Mouse (Mus musculus) macrophage (primary cell): ENCODE measurements around the gene Pip5k1c. TPM values are rescaled to one million over a fixed set of nuclear protein-coding genes. Genes with fewer than 3 reads are reported as not detected.

Experiments used
- H3K27ac ChIP-seq: fragments of 350-480 bp; formaldehyde crosslinking; 2 replicates; pipeline ENCODE4 v1.9.0; 2021
- H3K36me3 ChIP-seq: fragments of 350-480 bp; formaldehyde crosslinking; 2 replicates; pipeline ENCODE4 v1.9.0; 2021; ENCODE audit errors: inconsistent target
- H3K4me3 ChIP-seq: fragments of 350-480 bp; formaldehyde crosslinking; 2 replicates; pipeline ENCODE4 v1.9.0; 2021; ENCODE audit errors: inconsistent target
- H3K79me2 ChIP-seq: fragments of 350-480 bp; formaldehyde crosslinking; 2 replicates; pipeline ENCODE4 v1.9.0; 2021; ENCODE audit errors: inconsistent target
- WGBS: methylation state at CpG from one replicate; pipeline ENCODE4 v1.1.7; 2026; ENCODE audit warnings: inconsistent platforms; ENCODE audit not compliant: missing documents; 5-methylcytosine and 5-hydroxymethylcytosine counted together
- polyA plus RNA-seq: library from polyadenylated mRNA; stranded (reverse); fragments of 250-400 nt; gene quantifications from 3 replicates; pipeline ENCODE4 v1.2.4, GENCODE M21; 2018; ENCODE audit warnings: inconsistent platforms

Pip5k1c gene
- polyA plus RNA-seq, 1 experiment from 2014 or later, result 85.8 TPM

DNA sequence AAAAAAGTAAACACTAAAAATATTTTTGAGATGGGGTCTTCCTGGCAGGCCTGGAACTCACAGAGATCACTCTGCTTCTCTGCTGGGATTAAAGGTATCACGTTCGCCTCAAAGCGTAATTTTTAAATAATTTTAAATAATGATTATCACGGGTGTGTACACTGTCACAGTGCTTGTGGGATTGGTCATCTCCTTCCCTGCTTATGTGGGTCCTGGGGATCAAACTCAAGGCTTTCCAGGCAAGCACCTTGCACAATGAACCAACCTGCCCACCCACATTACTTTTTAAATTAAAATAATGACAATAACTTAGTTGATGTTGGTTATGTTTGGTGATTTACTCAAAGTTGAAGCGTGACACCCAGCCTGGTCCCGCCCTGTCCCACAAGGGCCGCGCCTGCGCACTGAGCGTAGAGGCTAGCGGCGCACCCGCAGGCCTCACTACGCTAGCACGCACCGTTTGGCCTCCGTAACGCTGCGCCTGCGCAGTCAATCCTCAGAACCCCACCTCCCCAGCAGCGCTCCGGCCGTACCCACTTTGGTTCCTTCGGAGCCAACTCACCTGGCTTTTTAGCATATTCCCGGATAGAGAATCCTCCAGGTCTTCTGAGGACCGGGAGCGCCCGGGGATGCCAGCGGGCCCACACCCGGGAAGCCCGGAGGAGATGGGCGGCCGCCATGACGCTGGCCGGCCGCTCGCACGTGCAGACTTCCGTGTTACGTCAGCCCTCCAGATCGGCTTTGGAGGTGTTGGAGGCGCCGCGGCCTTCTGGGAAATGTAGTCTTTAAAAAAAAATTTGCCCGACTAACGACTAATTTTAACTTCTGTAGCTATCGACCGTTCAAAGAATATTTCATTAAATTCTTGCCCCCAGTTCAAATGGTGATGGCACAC lies 26.3 kb upstream of the Pip5k1c start, which contains the start of the genes Mrpl54 and Apba3:
Gene Mrpl54 (minus strand): TSS at position 724 of the 895 bp plus-strand sequence.
Gene Apba3 (plus strand): TSS at position 750 of the 895 bp plus-strand sequence.
- Histone ChIP-seq H3K27ac (peak within 1 kb of the TSS; percentile 81), H3K79me2 (peaks cover 27% of the 10 kb centered on the region), H3K4me3 (peak within 1 kb of the TSS; percentile 94), H3K36me3 (0 out of 2 replicates have a peak, but pooled peaks cover 14% of the 10 kb centered on the region)
- under 1% methylated on average over 48 of the region's 48 CpGs for WGBS

DNA sequence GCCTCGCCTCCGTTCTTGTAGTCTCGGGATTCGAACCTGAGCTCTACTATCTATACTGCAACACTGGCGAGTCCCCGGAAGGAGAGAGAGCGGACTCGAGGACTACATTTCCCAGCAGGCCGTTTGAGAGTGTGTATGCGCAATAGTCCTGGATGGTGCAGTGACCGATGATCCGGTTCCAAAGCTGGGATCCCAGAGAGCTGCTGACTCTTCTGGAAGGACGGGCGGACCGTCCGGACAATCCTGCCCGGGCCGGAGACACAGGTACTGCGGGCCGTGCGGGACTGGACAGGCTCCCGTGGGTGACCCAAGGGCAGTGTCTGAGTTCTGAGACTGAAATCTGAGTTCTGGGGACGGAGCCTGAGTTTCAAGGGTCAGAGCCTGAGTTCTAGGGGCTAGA lies 24.7 kb upstream of the Pip5k1c start:
- Histone ChIP-seq H3K27ac (peak overlapping the region; percentile 62), H3K36me3 (peaks cover 19% of the 10 kb centered on the region; the same call in 1 of the 2 replicates)

DNA sequence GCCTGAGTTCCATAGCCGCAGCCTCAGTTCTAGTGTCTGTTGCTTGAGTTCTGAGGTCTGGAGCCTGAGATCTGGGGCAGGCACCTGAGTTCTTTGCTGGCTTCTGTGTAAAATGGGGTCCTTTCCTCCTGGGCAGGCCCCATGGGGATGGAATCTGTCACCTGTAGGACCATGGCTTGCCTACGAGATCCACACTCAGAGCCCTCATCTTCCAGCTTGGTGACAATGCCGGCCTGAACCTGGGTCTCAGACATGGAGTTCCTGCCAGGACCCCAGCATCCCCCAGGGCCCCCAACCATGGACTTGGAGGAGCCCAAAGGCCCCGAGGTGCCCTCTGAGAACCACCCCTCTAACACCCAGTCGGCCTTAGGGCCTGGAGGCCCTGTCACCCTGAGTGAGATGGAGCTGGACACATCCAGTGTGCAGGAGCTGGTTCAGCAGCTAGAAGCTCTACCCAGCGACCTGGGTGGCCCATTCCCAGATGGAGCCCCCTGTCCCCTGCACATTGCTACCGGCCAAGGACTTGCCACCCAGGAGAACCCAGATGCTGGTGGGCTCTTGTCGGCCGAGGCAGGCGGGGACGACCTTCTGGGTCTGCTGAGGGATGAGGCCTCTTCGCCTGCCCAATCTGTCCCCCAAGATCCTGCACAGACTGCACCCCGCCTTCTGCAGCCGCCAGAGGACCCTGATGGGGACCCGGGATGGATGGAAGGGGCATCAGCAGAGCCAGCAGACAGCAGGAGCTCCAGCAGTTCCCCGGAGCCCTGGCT lies 23.9 kb upstream of the Pip5k1c start:
- Histone ChIP-seq H3K27ac (peak overlapping the region; percentile 62), H3K4me3 (peak overlapping the region; percentile 94), H3K36me3 (peaks cover 25% of the 10 kb centered on the region; the same call in 1 of the 2 replicates), H3K79me2 (peaks cover 27% of the 10 kb centered on the region)
- WGBS, result 88% methylated on average over 16 of the region's 16 CpGs

More for the DNA sequence above, 24.7 kb upstream of the Pip5k1c start:
- WGBS, result 5% methylated on average over 23 of the region's 23 CpGs
- H3K4me3 ChIP-seq, result peak overlapping the region; percentile 94
- H3K79me2 ChIP-seq, result peaks cover 27% of the 10 kb centered on the region

DNA sequence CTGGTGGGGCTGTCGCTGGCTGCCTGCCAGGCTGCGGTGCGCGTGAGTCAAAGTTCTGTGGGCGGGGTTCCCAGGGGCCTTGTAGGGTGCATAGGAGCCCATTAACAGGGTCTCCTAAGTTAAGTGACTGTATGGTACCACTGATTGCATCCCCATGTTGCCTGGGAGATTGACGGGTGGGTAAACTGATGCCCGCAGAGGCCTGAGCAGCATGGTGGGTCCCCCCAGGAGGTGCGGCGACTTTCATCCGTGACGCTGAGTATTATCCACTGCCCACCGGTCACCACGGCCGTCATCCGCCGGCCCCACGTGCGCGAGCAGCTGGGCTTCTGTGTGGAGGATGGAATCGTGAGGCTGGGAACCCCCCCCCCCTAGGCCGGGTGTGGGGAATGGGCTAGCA lies 20.4 kb upstream of the Pip5k1c start:
- H3K27ac ChIP-seq, result no peak overlapping the region
- 96% methylated on average over 19 of the region's 21 CpGs for WGBS
- peaks cover 18% of the 10 kb centered on the region; the same call in 1 of the 2 replicates for H3K36me3 ChIP-seq
- H3K4me3 ChIP-seq, result no peak overlapping the region
- H3K79me2 ChIP-seq, result peaks cover 14% of the 10 kb centered on the region

DNA sequence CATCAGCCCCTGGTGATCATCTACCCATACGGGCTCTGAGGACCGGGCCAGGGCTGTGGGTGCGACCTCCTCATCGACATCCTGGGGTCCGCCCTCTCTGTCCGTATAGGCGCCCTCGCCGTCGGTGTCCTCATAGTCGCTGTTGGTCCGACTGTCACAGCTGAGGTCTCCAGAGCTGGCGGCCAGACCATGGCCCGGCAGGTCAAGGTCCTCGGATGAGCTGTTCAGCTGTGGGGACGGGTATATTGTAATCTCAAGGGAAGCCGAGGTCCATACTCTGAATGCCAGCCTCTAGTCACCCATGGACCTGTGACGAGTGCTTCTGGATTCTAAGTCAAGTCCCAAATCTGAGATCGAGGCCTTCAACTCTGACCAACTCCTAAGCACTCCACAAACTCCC lies 18.9 kb upstream of the Pip5k1c start:
- Histone ChIP-seq H3K4me3 (no peak overlapping the region), H3K27ac (no peak overlapping the region), H3K79me2 (peaks cover 6% of the 10 kb centered on the region), H3K36me3 (peaks cover 18% of the 10 kb centered on the region; the same call in 1 of the 2 replicates)
- WGBS, result 93% methylated on average over 17 of the region's 19 CpGs

DNA sequence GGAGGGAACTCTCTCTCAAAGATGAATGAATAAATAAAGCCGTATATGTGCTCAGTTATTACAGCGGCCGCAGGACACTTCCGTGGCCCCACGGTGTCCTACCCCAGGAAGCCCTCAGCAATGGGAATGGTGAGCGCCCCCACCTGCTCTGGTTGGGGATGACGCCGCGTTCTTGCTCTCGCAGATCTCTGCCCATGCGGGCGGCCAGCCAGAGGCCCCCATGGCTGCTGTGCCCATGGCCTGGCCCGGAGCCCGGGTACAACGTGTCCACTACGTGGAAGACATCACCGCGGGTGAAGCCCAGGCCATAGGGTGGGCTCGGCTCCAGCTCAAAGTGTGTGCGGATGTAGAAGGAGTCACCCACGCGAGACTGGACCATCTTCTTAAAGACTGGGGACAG lies 15.1 kb upstream of the Pip5k1c start:
- Histone ChIP-seq H3K4me3 (no peak overlapping the region), H3K27ac (no peak overlapping the region), H3K79me2 (no peaks in the 10 kb centered on the region), H3K36me3 (peaks cover 10% of the 10 kb centered on the region; the same call in 1 of the 2 replicates)
- 91% methylated on average over 17 of the region's 22 CpGs for WGBS

DNA sequence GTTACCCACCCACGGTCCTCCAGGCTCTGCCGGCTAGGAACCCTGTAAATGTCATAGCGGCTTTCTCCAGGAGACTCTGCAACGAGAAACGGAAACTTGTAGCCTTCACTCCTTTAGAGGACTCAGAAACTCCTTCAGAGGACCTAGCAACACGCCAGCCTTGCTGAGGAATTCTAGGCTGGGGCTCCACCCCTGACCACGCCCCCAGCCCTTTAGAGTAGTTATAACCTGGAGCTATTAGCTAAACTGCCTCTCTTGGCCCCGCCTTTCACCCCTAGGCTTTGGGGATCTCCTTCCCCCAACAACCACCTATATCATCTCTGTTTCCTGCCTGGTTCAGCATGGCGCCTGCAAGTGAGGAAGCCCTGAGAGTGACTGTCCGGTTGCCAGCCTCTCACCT lies 13.3 kb upstream of the Pip5k1c start:
- Histone ChIP-seq H3K4me3 (no peak overlapping the region), H3K36me3 (no peaks in the 10 kb centered on the region), H3K27ac (no peak overlapping the region), H3K79me2 (no peaks in the 10 kb centered on the region)
- 92% methylated on average over 10 of the region's 10 CpGs for WGBS

DNA sequence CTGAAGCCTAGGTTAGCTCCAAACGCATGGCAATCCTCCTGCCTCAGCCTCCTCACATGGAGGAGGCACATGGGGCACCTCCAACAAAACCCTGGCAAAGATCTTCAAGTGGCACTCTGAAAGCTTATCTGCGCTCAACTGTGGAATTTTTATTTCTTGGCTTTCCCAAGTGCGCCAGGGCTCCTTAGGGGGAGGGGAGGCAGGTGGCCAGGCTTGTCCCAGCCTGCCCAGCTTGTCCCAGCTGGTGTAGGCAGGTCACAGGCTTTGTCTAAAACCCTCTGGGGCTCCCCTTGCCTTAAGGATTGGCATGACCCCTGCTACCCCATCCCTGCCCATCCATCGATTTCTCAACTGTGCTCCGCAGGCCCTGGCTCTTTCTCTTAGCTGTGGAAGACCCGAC lies 8.6 kb upstream of the Pip5k1c start:
- Histone ChIP-seq H3K4me3 (no peak overlapping the region), H3K27ac (no peak overlapping the region), H3K79me2 (no peaks in the 10 kb centered on the region), H3K36me3 (no peaks in the 10 kb centered on the region)
- WGBS, result 88% methylated on average over 6 of the region's 6 CpGs

DNA sequence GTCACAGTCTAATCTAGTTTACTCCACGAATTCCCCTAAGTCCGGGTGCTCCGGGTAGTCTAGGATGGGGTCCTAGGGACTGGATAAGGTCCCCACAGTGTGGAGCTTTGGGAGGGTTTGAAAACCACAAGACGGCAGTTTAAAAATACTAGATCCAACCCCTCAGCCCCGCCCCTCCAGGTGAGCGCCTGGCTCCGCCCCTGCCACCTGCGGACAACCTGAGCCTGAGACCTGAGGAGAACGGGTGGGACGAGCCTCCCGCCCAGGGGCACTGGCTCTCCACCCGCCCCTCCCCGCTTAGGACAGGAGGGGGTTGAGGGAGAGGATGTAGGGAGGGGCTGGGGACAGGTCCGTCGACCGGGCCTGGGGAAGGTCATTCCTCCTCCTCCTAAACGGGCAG lies 8.0 kb upstream of the Pip5k1c start:
- H3K4me3 ChIP-seq, result peak overlapping the region; percentile 48; the same call in 1 of the 2 replicates

DNA sequence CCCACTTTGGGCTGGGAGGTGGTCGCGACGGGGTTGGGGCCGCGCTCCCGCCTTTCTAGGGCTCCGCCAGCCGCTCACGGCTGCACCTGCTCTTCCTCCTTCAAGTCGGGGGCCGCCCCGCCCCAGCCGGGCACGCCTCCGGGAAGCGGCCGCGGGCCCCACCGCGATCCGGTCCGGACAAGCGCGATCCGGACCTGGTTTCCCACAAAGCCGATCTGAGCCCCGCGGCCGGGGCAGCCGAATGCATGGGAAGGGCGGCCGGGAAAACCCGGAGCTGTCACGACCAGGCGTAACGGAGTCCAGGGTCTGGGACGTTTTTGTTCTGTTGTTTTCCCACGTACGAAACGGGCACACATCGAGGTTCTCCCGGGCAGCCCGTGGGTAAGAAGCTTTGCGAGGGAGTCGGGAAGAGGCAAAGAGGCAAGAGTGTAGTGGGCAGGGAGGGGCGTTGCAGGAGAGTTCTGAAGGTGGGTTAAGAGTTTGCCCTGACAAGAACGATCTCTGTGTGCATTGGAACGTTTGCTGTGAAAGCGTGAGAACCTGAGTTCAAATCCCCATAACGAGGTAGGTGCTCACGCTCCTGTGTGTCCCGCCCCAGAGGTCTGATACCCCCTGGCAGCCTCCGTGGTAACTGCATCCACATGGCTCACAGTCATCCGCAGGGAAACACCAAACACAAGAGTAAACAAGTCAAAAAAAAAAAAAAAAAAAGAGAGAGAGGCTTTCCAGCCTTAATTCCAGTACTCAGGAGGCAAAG lies 6.9 kb upstream of the Pip5k1c start:
- 4% methylated on average over 53 of the region's 54 CpGs for WGBS
- H3K27ac ChIP-seq, result no peak overlapping the region

More for the DNA sequence above, 8.0 kb upstream of the Pip5k1c start:
- H3K27ac ChIP-seq, result no peak overlapping the region
- 65% methylated on average over 16 of the region's 17 CpGs for WGBS
- H3K36me3 ChIP-seq, result no peaks in the 10 kb centered on the region
- H3K79me2 ChIP-seq, result no peaks in the 10 kb centered on the region

DNA sequence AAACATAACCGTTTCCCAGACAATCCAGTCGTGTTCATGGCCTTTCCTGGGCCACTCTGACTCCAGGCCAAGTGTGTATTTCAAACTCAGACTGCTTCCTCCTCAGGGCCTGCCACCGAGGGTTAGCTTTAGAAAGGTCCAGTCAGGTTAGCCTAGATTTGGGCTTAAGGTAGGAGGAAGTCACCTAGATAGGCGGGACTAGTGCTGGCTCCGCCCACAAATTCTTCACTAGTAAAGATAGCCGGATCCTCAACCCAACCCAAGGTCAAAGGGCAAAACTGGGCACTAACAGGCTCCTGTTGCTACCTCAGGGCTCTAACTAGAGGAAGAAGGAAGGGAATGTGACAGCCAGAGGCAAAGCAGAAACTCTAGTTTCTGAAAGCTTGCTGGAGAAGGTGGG lies 6.2 kb upstream of the Pip5k1c start:
- H3K36me3 ChIP-seq, result no peaks in the 10 kb centered on the region
- H3K27ac ChIP-seq, result no peak overlapping the region
- no peak overlapping the region for H3K4me3 ChIP-seq
- H3K79me2 ChIP-seq, result no peaks in the 10 kb centered on the region
- WGBS, result 67% methylated on average over 6 of the region's 6 CpGs

More for the DNA sequence above, 6.9 kb upstream of the Pip5k1c start:
- Histone ChIP-seq H3K79me2 (no peaks in the 10 kb centered on the region), H3K4me3 (peak overlapping the region; percentile 48), H3K36me3 (no peaks in the 10 kb centered on the region)

DNA sequence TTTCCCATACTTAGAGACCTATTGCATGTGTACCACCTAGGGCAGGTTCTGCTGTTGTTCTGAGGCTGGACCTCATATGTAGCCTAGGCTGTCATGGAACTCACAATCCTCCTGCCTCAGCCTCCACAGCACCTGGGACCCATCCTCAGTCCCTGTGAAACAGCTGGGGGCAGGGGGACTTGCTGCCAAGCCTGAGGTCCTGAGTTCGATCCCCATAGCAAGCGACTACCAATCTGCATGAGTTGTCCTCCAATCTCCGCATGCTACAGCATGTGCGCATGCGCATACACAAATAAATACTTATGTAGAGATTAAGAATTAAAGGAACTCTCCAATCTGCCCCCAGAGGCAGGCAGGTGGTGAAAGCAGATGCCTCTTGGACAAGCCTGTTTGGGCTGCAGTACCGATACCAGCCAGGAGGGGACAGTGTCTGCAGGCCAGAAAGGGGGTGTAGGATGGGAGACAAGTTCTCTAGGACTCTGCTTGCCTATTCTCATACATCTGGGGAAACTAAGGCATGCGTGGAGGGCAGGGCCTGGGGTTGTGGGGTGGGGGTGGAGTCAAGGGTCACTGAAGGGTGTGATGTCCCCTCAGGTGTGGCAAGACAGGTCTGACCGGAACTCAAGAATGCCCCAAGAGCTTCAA lies 5.1 kb upstream of the Pip5k1c start:
- no peaks in the 10 kb centered on the region for H3K36me3 ChIP-seq
- no peak overlapping the region for H3K27ac ChIP-seq
- no peaks in the 10 kb centered on the region for H3K79me2 ChIP-seq
- 75% methylated on average over 8 of the region's 8 CpGs for WGBS
- no peak overlapping the region for H3K4me3 ChIP-seq

DNA sequence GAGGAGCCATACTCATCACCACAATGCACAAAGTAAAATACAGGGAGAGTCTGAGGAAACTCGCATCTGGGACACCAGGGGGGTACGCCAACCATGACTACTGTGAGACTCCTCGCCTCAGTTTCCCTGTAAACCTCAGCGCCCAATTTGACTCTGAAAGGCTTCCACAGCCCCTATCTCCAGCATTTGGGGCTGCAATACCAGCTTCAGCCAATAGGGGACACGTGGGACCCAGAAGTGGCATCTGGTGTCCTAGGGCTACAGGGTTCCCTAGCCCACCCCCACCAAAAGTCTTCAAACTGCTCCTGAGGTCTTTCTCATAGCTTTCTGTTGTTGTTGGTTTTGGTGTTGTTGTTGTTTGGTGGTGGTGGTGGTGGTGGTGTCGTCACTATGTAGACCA lies 4.2 kb upstream of the Pip5k1c start:
- H3K36me3 ChIP-seq, result no peaks in the 10 kb centered on the region
- H3K27ac ChIP-seq, result no peak overlapping the region
- peaks cover 5% of the 10 kb centered on the region for H3K79me2 ChIP-seq
- H3K4me3 ChIP-seq, result no peak overlapping the region
- WGBS, result 48% methylated on average over 6 of the region's 6 CpGs

DNA sequence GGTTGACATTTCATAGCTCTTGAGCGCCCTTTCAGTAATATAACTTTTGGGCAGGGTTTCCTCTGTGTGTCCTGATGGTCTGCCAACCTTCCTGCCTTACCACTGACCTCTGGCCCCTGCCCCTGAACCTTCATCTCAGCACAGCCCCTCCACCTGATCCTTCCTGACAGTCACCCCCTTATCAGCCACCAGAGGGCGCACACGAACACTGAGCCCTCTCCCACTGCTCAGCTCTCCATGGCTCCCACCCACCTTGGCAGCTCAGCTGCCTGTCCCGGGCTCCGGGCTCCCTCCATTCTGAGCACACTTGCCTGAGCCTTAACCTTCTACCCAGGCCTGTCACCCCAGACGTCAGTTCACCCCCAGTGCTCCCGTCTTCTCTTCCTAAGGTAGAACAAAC lies 3.5 kb upstream of the Pip5k1c start:
- Histone ChIP-seq H3K79me2 (peaks cover 12% of the 10 kb centered on the region), H3K36me3 (no peaks in the 10 kb centered on the region), H3K27ac (no peak overlapping the region), H3K4me3 (no peak overlapping the region)
- 19% methylated on average over 7 of the region's 7 CpGs for WGBS
